Comparison of ENCODE assay signal across 8 mouse cellular contexts in the genomic region with DNA sequence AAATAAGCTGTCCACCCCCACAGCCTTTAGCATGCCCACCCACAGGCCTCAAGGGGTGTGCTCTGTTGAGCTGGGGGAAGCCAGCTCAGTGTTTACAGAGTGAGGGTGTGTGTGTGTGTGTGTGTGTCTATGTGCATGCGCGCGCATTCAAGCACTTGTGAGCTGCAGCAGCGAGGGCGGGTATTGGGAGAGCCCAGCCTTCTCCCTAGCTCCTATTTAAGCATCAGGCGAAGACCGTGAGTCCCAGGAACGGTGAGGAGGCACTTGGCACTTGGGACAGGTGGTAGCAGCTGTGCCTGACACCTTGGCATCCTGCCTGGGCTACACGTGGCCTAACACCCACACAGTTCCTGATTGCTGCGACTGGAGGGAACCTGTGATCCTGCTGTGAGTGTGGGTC. TPM values are rescaled to one million over a fixed set of nuclear protein-coding genes. Genes with fewer than 3 reads are reported as not detected.
DNase-seq lines count a peak whose midpoint lies in the region; ATAC-seq and TF ChIP-seq lines count a peak whose summit lies in the region.

No protein-coding gene starts in this region.

- H3K4me2 ChIP-seq in limb, embryonic 13.5 days (replicated peaks), result no peak overlapping the region
- H3K4me2 ChIP-seq in lung, embryonic 15.5 days, result peak overlapping the region; percentile 12; the same call in 1 of the 2 replicates

- no peak for TF ChIP-seq CTCF in cortical plate, adult 2 months (IDR thresholded peaks at IDR 0.05; ENCODE audit: extremely low read depth, insufficient read depth, low read length)
- TF ChIP-seq CTCF in layer of hippocampus, adult 2 months (conservative IDR thresholded peaks at IDR 0.05), result no peak

- no peaks in the 10 kb centered on the region for H3K27me3 ChIP-seq in limb, embryonic 13.5 days
- H3K27me3 ChIP-seq in limb, embryonic 10.5 days (ENCODE audit: low read depth, poor library complexity, severe bottlenecking), result no peaks in the 10 kb centered on the region
- H3K27me3 ChIP-seq in lung, embryonic 15.5 days, result no peaks in the 10 kb centered on the region

- intact Hi-C loops in heart, postnatal 14 days (cut with DNase I), result no loop called here

- no peaks in the 10 kb centered on the region for H3K9me3 ChIP-seq in limb, embryonic 13.5 days
- H3K9me3 ChIP-seq in limb, embryonic 10.5 days (replicated peaks), result no peaks in the 10 kb centered on the region
- no peaks in the 10 kb centered on the region for H3K9me3 ChIP-seq in lung, embryonic 15.5 days

- H3K9ac ChIP-seq in limb, embryonic 13.5 days, result no peak overlapping the region
- H3K9ac ChIP-seq in lung, embryonic 15.5 days, result no peak overlapping the region

- H3K27ac ChIP-seq in limb, embryonic 13.5 days, result peak overlapping the region; percentile 39; the same call in 1 of the 2 replicates
- H3K27ac ChIP-seq in limb, embryonic 10.5 days, result no peak overlapping the region; the same call in 1 of the 2 replicates
- H3K27ac ChIP-seq in cortical plate, adult 2 months (ENCODE audit: insufficient read depth, low read length), result peak overlapping the region; percentile 68
- peak overlapping the region; percentile 63 for H3K27ac ChIP-seq in layer of hippocampus, adult 2 months
- H3K27ac ChIP-seq in lung, embryonic 15.5 days, result peak overlapping the region; percentile 88

- ATAC-seq in limb, embryonic 13.5 days (ENCODE audit: low FRiP score, low read depth), result peak; percentile 9; the same call in 1 of the 2 replicates
- peak; percentile 50 for ATAC-seq in lung, embryonic 15.5 days (ENCODE audit: borderline replicate concordance, extremely low read depth, low FRiP score, low TSS enrichment)

- DNase-seq in limb, embryonic 10.5 days (ENCODE audit: low spot score), result no peak
- peak; percentile 85 to 89 for DNase-seq in heart, postnatal 14 days
- peak; percentile 58 to 61 for DNase-seq in layer of hippocampus, adult 2 months (ENCODE audit: low spot score in 2 of 2)
- peak; percentile 90 for DNase-seq in telencephalon, adult 2 months (ENCODE audit: low read depth, low spot score)
- DNase-seq in spleen, postnatal 14 days (ENCODE audit: low spot score in 2 of 2), result no peak

- H3K4me3 ChIP-seq in limb, embryonic 13.5 days, result no peak overlapping the region
- no peak overlapping the region for H3K4me3 ChIP-seq in limb, embryonic 10.5 days
- no peak overlapping the region for H3K4me3 ChIP-seq in cortical plate, adult 2 months (ENCODE audit: insufficient read depth, low read length)
- no peak overlapping the region for H3K4me3 ChIP-seq in layer of hippocampus, adult 2 months
- no peak overlapping the region for H3K4me3 ChIP-seq in lung, embryonic 15.5 days

- no peaks in the 10 kb centered on the region for H3K4me1 ChIP-seq in limb, embryonic 13.5 days
- H3K4me1 ChIP-seq in limb, embryonic 10.5 days, result no peaks in the 10 kb centered on the region; the same call in 1 of the 2 replicates
- peaks cover 11% of the 10 kb centered on the region for H3K4me1 ChIP-seq in cortical plate, adult 2 months (ENCODE audit: control insufficient read depth, insufficient read depth, low read length)
- H3K4me1 ChIP-seq in lung, embryonic 15.5 days, result peaks cover 31% of the 10 kb centered on the region

- WGBS in limb, embryonic 13.5 days, result 73% methylated on average over 10 of the region's 10 CpGs
- WGBS in limb, embryonic 10.5 days, result 93% methylated on average over 10 of the region's 10 CpGs
- WGBS in lung, embryonic 15.5 days, result 25% methylated on average over 10 of the region's 10 CpGs

- peaks cover 86% of the 10 kb centered on the region for H3K36me3 ChIP-seq in limb, embryonic 13.5 days
- H3K36me3 ChIP-seq in limb, embryonic 10.5 days, result peaks cover 88% of the 10 kb centered on the region
- H3K36me3 ChIP-seq in lung, embryonic 15.5 days, result peaks cover 45% of the 10 kb centered on the region

- TF ChIP-seq POLR2A in cortical plate, adult 2 months (IDR thresholded peaks at IDR 0.05; ENCODE audit: extremely low read depth, insufficient read depth, low read length), result 0 out of 2 replicates have a peak, but pooled peaks have one; percentile 22

RNA-seq across cellular contexts. Expression of gene Dnlz, which starts 9.9 kb away (rescaled TPM):
- polyA plus RNA-seq in limb, embryonic 13.5 days (2015; fragmentation: Nextera tagmentation; extraction: Ambion mirVana), result 28.8 and 29.0 TPM in 2 replicates
- 33.9 and 36.8 TPM in 2 replicates for polyA plus RNA-seq in limb, embryonic 10.5 days (2016; fragmentation: Nextera tagmentation; extraction: Ambion mirVana)
- polyA plus RNA-seq in cortical plate, adult 2 months (2012; rRNA removed), result 37.9 and 38.0 TPM in 2 replicates
- total RNA-seq in heart, postnatal 14 days (2021), result 10 to 100 TPM; 15.5 to 16.3 TPM
- total RNA-seq in layer of hippocampus, adult 2 months (2021), result 10 to 100 TPM; 26.5 to 27.2 TPM
- polyA plus RNA-seq in lung, embryonic 15.5 days (2015; fragmentation: Nextera tagmentation; extraction: Ambion mirVana), result 25.5 and 27.3 TPM in 2 replicates

RNA-seq across cellular contexts. Expression of gene Card9, which starts 18.7 kb away (rescaled TPM):
- 0.67 and 1.5 TPM in 2 replicates for polyA plus RNA-seq in limb, embryonic 13.5 days (2015; fragmentation: Nextera tagmentation; extraction: Ambion mirVana)
- 0.49 and 0.54 TPM in 2 replicates for polyA plus RNA-seq in limb, embryonic 10.5 days (2016; fragmentation: Nextera tagmentation; extraction: Ambion mirVana)
- polyA plus RNA-seq in cortical plate, adult 2 months (2012; rRNA removed), result 5.2 and 5.3 TPM in 2 replicates
- total RNA-seq in heart, postnatal 14 days (2021), result 1 to 10 TPM; 1.3 to 1.5 TPM
- 1 to 10 TPM; 1.5 to 2.1 TPM for total RNA-seq in layer of hippocampus, adult 2 months (2021)
- polyA plus RNA-seq in lung, embryonic 15.5 days (2015; fragmentation: Nextera tagmentation; extraction: Ambion mirVana), result 1.7 and 3.0 TPM in 2 replicates

RNA-seq across cellular contexts. Expression of gene Gpsm1, which starts 26.7 kb away (rescaled TPM):
- polyA plus RNA-seq in limb, embryonic 13.5 days (2015; fragmentation: Nextera tagmentation; extraction: Ambion mirVana), result 61.5 and 66.6 TPM in 2 replicates
- 83.6 and 91.4 TPM in 2 replicates for polyA plus RNA-seq in limb, embryonic 10.5 days (2016; fragmentation: Nextera tagmentation; extraction: Ambion mirVana)
- polyA plus RNA-seq in cortical plate, adult 2 months (2012; rRNA removed), result 45.3 and 49.2 TPM in 2 replicates
- 100 to 1,000 TPM; 200 to 237 TPM for total RNA-seq in heart, postnatal 14 days (2021)
- total RNA-seq in layer of hippocampus, adult 2 months (2021), result 10 to 100 TPM; 36.6 to 40.7 TPM
- polyA plus RNA-seq in lung, embryonic 15.5 days (2015; fragmentation: Nextera tagmentation; extraction: Ambion mirVana), result 54.6 and 55.3 TPM in 2 replicates

RNA-seq across cellular contexts. Expression of gene Snapc4, which starts 38.4 kb away (rescaled TPM):
- 29.3 and 36.1 TPM in 2 replicates for polyA plus RNA-seq in limb, embryonic 13.5 days (2015; fragmentation: Nextera tagmentation; extraction: Ambion mirVana)
- polyA plus RNA-seq in limb, embryonic 10.5 days (2016; fragmentation: Nextera tagmentation; extraction: Ambion mirVana), result 41.4 and 42.1 TPM in 2 replicates
- polyA plus RNA-seq in cortical plate, adult 2 months (2012; rRNA removed), result 81.7 and 92.4 TPM in 2 replicates
- 10 to 100 TPM; 11.8 to 13.3 TPM for total RNA-seq in heart, postnatal 14 days (2021)
- total RNA-seq in layer of hippocampus, adult 2 months (2021), result 10 to 100 TPM; 72.5 to 88.9 TPM
- polyA plus RNA-seq in lung, embryonic 15.5 days (2015; fragmentation: Nextera tagmentation; extraction: Ambion mirVana), result 23.1 and 30.0 TPM in 2 replicates

RNA-seq across cellular contexts. Expression of gene Entr1, which starts 47.1 kb away (rescaled TPM):
- polyA plus RNA-seq in limb, embryonic 13.5 days (2015; fragmentation: Nextera tagmentation; extraction: Ambion mirVana), result 141 and 146 TPM in 2 replicates
- 127 and 148 TPM in 2 replicates for polyA plus RNA-seq in limb, embryonic 10.5 days (2016; fragmentation: Nextera tagmentation; extraction: Ambion mirVana)
- polyA plus RNA-seq in cortical plate, adult 2 months (2012; rRNA removed), result 284 and 325 TPM in 2 replicates
- 10 to 100 TPM; 55.4 to 58.6 TPM for total RNA-seq in heart, postnatal 14 days (2021)
- total RNA-seq in layer of hippocampus, adult 2 months (2021), result 100 to 1,000 TPM; 159 to 168 TPM
- polyA plus RNA-seq in lung, embryonic 15.5 days (2015; fragmentation: Nextera tagmentation; extraction: Ambion mirVana), result 107 and 117 TPM in 2 replicates

Comparison
In these comparisons a context has a peak if more than half of its experiments do, and no peak if none do; other contexts are left out.
1. DNase-seq: peak in heart, postnatal 14 days (2 of 2), layer of hippocampus, adult 2 months (2 of 2) and telencephalon, adult 2 months (single experiment); none in limb, embryonic 10.5 days (single experiment) and spleen, postnatal 14 days (0 of 2).